Mouse (Mus musculus): ENCODE data around the gene Zpbp2.

Gene Zpbp2

DNA sequence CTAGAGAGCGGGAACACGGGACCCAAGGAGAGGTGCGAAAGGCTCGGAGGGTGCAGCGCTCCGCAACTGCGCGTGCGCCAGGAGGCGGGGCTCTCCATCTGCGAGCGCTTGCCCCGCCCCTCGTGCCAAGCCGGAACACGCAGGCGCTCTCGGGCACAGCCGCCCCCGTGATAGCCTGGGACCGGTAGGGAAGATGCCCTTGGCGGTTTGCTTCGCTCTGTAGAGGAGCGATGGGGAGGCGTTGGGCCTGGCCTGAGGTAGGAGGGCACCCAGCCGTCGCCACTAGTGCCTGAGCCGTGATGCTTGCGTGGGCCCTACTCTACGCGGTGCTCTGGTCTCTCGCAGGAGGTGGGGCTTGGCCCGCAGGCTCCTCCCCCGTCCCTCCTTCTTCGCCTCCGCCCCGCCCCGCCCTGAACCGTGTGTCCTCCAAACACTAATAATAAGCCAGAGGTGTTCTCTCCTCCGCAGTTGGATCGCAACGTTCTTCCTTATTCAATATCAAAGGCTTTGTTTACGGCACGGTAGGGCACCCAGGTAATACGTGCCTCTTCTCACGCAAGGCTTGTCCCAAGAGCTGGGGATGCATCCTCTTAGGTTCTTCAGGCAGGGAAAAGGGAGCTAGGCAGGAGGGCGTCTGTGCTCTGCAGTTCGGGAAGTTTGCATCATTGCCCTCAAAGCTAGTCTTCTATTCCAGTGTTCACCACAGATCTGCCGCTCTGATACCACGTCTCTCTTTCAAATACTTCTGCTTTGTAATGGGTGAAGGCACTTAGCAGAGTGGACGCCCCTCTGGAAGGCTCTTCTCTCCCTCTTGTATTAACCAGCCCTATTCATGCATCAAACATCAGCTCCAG lies at the start of gene Zpbp2:
Zpbp2 (plus strand) TSS at position 123 of the 854 bp plus-strand sequence.
- DNase-seq (ENCODE audit: low spot score): peak; percentile 94

DNA sequence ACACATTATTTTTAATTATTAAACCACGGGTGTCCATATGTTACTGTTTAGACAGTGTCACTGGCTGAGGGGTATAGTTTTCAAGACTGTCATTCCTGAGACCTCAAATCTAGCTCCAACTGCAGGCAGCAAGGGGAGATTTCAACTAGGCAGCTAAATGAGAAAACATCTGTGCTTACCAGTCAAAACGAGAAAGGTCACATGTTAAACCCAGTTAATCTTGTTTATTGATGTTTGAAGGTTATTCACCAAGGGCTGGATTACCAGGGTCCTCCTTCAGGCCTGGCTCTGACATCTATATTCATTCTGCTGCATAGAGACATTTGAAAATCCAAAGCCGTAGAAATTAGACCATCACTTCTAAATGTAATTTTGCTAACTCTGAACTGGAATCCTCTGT lies 46.0 kb upstream of the Zpbp2 start:
- DNase-seq (ENCODE audit: low spot score): no peak

DNA sequence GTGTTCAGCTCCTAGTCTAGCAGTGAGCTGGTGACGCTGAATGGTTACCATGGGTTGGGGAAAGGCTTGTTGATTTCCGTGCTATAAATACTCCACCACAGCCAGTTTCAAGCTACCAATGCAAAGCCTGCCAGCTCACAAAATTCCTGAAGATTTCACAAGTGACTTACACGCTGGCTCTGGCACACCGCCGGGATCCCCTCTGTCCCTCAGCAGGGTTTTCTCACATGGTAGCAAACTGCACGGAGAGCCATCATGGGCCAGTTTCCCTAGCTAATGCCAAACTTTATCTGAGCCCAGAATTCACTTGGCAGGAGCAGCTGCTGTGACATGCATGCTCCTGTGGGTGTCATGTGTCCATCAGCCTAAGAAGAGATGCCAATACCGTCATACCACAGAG lies 41.5 kb upstream of the Zpbp2 start:
- no peak for DNase-seq (ENCODE audit: low spot score)

DNA sequence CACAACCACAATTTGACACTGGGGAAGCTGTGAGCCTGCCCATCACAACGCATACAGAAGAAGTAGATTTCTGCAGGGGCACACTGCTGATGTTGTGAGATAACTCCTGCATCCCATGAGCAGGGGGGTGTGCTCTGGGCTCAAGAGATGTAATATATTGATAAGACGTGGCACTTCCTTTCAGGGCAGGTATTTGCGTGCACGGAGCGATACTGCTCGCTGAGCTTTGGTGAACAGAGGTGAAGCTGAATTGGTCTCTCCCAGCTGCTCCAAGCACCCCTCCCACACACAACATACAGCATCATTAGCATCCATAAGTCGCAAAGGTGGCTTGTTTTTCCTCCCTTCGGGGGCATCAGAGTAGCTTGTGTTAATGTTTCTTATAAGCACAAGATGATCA lies 40.8 kb upstream of the Zpbp2 start:
- no peak for DNase-seq (ENCODE audit: low spot score)

DNA sequence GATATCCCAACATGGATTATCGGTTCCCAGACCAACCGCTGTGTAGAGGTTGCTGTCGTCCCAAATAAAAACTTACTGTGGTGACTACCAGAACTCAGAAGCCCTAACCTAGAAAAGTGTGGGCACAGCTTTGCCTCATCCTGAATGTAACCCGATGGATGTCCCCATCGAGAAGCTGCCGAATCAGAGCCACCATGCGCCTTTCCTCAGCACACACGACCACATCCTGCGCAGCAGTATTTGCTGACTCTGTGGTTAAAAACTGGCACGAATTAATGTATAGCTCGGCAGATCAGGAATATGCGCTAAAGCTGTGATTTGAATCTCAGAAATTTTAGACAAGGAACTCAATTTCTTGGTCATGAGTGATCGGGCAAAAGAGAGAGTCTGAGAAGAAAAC lies 38.0 kb upstream of the Zpbp2 start:
- no peak for DNase-seq (ENCODE audit: low spot score)

DNA sequence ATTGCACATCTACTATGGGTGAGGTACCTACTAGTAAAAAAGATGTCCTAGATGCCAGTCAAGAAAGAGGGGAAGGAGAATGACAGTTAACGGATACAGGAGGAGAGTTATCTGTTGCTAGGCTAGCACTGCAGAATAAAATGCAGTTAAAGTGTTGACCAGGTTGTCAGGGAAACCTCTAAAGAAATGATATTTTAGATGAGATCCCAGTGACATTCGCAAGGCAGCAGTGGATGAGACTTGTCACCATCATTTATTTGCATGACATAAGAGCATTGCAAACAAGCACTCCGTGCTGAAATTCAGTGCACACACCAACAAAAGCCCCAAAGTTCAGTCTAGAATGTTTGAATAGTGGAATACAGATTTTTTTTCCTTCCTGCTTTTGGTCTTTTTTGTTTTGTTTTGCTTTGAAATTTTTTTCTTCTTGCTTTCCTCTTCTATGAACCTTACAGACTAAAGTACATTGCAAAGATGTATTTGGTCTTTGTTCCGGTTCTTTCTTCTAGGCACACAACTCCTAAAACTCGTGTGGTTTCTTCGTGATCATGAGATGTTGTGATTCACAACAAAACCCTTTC lies 37.5 kb upstream of the Zpbp2 start:
- DNase-seq (ENCODE audit: low spot score): no peak

DNA sequence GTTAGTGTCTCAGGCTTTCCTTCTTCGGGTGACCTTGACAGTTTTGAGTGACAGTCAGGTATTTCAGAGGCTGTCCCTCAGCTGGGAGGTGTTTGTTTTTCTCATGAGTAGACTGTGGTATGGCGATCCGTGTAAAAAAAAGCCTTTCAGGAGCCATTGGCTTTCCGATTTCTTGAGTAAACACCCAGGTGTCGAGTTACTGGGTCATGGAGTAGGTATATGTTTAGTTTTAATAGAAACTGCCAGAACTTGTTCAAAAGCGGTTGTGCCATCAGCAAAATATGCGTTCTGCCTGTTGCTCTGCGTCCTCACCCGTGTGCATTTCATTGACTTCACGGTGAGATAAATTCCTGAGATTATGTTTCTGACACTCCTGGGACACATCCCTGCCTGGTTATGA lies 30.4 kb upstream of the Zpbp2 start:
- no peak for DNase-seq (ENCODE audit: low spot score)

DNA sequence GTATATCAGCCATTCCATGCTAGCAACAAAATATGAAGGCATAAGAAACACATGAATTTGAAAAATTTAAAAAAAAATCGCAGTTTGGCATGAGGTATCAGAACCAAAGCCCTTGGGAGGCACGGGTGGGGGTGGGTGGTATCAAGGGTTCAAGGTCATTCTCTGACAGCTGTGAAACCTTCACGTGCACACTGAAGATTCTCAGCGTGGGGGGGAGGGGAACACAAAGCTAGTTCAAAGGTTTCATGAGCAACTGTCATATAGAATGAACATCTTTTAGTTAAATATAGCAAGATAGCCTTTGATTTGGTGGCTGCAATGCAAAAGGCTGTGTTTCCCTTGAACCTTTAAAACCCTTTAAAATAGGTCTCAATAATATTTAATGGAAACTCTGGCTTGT lies 25.8 kb upstream of the Zpbp2 start:
- DNase-seq (ENCODE audit: low spot score): no peak

DNA sequence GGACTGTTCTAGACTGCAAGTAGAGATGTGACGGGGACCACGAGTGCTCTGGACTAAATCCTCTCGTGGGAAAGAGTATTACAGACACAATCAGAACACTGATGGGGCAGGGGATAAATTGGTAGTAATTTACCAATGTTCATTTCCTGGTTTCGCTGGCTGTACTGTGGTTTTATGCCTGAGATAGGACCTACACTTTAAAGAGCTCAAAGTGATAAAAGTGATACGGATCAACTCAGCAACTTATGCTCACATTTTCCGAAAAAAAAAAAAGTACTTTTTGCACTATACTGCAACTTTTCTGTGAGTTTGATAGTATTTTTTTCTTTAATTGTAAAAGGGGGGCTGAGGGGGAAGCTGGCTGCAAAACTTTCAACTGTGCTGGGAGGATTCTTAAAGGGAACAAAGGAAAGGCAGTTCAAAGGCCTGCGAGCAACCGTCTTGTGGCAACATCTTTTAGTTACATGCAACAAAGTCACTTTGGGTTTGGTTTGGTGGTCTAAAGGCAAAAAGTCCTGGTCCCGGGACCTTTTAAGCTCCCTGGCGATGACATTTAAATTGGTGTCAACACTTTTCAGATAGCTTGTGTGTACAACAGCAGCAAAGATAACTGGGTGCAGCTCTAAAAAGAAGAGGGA lies 24.0 kb upstream of the Zpbp2 start:
- no peak for DNase-seq (ENCODE audit: low spot score)

DNA sequence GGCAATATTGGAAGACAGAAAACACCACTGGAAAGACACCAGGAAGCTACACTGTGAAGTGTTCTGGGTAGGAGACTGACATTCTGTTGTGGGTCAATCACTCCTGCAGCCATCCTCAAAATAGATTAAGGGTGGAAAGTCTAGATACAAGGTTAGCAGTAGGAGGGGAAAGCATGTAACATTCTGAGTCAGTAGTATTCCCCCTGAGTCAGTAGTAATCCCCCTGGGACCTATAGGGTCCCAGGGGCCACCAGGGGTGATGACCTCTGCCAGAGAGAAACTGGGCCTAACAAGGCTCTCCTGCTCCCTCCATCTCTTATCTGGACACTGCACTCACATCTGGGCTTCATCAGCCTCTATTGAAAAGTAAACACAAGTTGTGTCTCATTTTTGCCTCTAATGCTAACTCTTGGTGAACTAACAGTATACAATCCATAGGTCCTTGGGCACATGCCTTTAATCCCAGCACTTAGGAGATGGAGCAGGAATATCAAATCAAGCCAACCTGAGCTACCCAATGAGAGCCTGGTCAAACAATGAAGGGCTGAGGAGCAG lies 13.3 kb upstream of the Zpbp2 start:
- DNase-seq (ENCODE audit: low spot score): no peak

DNA sequence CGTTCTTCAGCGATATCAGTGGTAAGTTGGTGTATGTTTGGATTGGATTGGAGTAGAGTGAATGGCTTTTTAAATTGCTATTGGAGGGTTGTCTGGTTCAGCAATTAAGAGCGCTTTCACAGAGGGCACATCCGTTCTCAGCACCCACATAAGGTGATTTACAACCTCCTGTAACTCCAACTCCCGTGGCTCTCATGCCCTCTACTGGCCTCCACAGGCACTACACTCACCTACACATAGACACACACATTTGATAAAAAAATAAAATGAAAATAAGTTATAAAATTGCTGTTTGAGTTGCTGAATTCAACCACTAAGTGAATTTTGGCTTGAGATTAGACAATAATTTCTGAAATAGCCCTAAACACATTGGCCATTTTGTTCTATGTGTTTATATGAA lies 10.6 kb upstream of the Zpbp2 start:
- DNase-seq (ENCODE audit: low spot score): no peak

DNA sequence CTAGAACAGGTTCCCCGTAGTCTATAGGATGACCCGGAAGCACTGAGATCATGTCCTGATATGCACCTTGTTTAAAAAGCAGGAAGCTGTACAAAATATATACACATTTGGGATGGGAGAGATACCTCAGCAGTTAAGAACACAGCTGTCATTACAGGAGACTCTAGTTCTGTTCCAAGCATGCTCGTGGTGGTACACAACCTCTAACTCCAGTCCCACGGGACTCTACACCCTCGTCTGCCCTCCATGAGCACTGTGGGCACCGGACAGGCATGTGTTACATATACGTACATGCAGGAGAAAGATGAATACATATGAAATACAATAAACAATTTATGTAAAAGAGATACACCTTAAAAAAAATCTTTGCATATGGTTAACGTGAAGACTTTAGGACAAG lies 8.3 kb upstream of the Zpbp2 start:
- DNase-seq (ENCODE audit: low spot score): no peak

DNA sequence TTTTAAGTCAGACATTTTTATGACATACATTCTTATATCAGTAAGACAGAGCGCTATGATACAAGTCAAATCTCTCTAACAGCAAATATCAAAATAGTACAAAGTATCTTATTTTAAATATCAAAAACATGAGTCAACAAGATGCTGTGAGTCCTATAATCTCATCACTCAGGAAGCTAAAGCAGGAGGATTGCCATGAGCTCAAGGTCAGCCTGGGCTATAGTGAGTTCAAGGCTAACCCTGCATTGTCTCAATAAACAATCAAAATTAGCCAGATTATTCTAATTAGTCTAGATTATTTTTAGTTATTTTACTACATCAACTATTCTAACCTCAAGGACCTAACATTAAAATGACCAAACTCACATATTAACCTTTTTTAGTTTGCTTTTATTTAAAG lies 7.5 kb upstream of the Zpbp2 start:
- DNase-seq (ENCODE audit: low spot score): no peak

DNA sequence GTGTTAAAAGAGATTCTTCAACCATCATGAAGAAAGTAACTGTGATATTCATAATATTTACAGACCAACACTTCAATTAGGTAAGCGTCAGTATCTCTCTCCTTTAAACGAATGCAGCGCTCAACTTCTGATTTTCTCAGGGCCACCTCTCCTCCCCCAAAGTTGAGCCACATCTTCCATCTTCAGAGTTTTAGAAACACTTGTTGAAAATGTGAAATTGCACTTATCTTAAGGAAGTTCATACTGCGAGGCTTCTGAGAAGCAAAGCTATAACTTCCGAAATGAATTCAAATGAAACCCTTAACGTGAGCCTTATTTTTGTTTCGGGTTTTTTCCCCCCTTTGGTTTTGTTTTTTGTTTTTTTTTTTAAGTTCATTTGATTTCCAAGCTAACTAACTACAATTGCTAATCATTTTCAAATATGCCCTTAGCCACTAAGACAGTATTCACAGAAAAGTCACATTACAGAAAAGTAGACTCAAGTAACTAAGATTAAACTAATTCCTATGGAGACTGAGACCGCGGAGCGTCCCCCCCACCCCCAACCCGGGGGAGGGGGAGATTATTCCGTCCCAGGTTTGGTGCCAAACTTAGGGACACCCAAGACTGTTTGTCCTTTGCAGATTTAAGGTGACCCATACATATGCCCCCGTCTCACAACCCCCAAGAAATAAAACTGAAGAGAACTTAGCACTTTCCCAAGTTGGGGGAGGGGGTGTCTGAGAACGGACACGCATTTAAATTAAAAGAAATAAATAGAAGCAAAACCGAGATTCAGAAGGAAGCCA lies 5.8 kb upstream of the Zpbp2 start:
- no peak for DNase-seq (ENCODE audit: low spot score)

DNA sequence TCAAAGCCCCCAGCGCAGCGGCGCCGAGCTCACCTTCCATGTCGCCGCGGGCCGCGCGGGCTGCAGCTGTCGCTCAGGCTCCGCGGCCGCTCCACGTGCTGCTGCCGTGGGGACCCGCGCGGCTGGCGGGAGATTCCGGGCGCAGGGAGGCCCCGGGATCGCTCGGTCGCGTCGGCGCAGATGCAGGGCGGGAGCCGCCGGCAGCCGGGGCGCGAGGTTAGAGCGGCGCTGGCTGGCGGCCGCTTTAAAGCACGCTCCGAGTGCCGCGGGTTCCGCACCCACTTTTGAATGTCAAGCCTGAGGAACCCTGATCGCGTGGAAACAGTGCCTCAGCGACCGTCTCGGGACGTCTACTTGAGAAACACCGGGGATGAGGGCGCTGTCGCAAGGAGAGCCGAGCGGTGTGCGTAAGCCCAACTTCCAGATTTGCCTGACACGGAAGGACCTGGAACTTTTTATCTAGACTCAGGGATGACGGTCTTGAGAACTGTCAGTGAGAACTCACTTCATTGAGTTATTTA lies 5.1 kb upstream of the Zpbp2 start, which contains the start of gene Ikzf3:
Ikzf3 (minus strand) TSS at position 321 of the 521 bp plus-strand sequence.
- peak; percentile 62 for DNase-seq (ENCODE audit: low spot score)

DNA sequence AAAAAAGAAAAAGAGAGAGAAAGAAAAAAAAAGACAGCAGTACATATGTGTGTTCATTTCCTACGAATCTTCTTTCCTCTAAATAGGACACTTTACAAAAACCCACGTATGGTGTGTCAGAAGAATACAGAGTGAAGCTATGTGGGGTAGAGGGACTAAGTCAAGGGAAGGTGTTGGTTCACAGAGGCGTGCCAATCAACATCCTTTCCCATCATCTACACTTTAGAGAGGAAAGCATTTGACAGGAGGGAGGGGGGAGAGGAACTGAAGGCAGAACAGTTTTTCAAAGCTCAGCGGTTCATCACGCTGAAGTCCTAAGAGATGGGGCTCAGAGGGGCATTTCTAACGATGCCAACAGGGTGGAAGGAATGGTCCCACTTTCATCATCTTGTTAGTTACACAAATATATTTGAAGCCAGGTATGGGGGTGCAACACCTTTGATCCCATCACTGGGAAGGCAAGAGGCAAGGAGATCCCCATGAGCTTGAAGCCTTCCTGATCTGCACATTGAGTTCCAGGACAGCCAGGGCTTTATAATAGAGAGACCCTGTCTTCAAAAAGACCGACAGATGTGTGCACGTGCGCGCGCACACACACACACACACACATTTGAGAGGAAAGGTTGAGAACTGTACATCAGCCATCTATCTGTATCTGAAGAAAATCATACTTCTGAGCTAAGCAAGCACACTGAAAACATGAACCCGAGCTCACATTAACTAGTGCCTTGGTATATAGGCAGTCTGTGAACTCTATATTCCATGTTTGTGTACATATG lies 4.2 kb upstream of the Zpbp2 start:
- no peak for DNase-seq (ENCODE audit: low spot score)

DNA sequence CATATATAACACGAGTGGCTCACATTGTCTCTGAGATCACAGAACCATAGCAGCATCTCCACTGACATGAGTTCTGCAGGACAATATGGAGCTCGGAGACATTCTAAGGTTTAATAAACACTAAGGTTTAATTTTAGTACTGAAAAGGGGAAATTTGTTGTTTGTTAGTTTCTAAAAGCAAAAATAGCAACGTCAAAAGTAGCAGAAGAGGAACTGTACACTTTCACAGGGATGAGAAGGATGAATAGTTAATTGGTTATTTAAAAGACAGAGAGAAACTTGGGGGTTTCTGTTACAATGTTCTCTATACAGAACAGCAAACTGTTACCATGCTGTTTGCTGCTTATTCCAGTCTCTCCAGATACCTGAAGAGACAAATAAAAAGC lies 3.6 kb upstream of the Zpbp2 start:
- DNase-seq (ENCODE audit: low spot score): no peak

DNA sequence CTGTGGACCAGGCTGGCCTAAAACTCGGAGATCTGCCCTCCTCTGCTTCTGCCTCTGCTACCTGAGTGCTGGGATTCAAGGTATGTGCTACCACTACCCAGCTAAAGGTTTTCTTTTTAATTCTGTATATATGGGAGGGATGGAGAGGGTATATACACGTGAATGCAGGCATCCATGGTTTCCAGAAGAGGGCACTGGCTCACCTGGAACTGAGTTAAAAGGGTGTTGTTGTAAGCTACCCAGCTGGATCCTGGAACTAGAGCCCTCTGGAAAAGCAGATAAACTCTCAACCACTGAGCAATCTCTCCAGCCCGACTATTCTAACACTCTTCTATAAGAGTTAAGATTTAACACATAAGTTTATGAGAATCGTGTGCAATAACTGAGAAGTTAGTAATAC lies 1.5 kb upstream of the Zpbp2 start:
- no peak for DNase-seq (ENCODE audit: low spot score)

DNA sequence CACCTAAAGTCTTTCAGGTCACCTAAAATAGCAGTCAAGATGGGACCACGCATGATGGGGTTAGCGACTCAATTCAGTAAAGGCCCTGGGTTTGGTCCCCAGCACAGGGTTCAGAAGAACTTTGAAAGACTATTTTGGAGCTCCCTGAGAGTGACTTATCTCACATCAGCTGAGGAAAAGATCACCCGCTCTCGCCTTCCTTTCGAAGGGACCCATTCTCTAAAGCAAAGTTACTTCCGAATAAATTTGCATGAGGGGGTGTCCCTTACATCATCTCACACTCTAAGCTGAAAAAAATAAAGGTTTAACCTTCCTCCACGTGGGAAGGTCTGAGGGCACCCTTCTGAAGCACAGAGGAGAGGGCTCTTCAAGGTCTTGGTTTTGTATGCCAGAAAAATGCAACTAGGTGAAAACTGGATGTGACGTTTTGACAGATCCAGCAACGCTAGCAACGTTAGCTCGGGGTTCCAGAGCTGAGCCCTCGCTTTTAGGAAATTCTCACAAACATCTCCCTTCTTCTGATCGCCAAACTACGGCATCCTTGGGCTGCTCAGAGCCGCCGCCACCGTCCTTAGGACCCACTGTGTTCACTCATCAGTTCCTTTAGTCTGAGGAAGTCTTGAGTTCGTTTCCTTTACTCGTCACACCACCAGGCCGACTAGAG lies 454 bp upstream of the Zpbp2 start:
- DNase-seq (ENCODE audit: low spot score): no peak

DNA sequence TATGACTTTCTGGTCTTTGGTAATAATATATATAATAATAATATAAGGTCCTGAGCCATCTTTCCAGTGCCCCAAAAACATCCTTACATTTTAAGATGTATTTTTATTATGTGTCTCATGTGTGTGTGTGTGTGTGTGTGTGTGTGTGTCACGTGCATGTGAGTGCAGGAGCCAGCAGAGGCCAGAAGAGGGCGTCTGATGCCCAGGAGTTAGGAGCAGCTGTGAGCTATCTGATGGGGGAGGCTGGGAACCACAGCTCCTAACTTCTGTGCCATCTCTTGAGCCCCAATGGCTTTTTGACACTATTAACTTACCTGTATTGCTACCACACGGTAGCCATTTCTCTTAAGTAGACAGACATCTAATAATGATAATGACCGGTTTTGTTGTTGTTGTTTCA lies 3.1 kb downstream of the Zpbp2 start:
- DNase-seq (ENCODE audit: low spot score): no peak

Measured in embryo, embryonic 10 days (tissue).